Mouse (Mus musculus): ENCODE results near the gene Kcnk7.
A peak's percentile ranks its signal among the peaks of the same experiment; 100 is the strongest.
"Not testable (repeated sequence)": the region's sequence is repeated elsewhere in the genome, so short reads cannot be mapped to it uniquely, and the experiment has no call there.

The Kcnk7 gene

GRCm38 (mm10) chr19:5704163-5704800 lies at the start of gene Kcnk7:
Gene Kcnk7 (plus strand): TSS chr19:5704367.
- no peak for DNase-seq

GRCm38 (mm10) chr19:5654720-5655298 lies 49.4 kb upstream of the Kcnk7 start:
- DNase-seq: no peak

GRCm38 (mm10) chr19:5660942-5661751 lies 43.0 kb upstream of the Kcnk7 start:
- DNase-seq: peak; percentile 55

- no peak for DNase-seq
Observed at GRCm38 (mm10) chr19:5662310-5662709, 41.9 kb upstream of the Kcnk7 start.

DNA sequence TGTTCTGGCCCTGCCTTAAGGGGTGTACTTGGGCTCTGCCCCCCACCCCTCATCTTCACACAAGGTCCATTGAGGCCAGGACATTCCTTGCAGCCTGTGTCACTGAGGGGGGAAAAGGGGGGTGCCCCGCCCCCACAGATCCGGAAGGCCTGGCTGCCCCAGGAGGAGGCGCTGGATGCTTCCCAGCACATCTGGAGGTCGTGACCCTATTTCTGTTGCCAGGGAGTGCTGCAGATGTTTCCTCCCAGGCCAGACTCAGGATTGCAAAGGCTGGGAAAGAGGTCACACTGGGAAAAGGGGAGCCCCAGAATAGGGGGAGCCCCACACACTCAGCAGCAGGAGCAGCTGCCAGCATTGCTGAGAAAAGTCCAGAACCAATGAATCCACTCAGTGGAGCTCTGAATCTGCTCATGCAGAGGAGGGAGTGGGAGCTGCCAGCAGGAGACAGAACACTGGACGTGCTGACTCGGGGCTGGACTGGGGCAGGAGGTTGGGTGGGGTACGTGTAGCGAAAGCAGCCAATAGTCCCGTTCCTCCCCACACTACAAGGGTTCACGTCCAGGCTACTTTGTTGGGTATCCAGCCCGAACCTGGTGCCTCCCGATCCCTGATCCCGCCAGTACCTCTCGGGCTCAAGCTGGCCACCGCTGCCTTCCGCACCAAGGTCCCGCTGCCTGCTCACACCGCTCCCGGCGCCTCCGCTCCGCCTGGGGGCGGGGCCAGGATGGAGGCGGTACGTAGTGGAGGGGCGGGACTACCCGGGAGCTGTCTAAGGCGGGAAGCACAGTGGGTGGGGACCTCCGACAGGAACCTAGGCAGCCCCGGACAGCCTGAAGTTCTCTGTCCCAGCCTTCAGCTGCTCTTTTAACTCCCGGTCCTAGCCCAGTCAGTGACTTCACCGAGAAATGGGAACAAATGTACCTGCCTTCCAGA lies 40.9 kb upstream of the Kcnk7 start, which contains the start of gene Sipa1:
Gene Sipa1, minus strand, starts transcription at position 727 of the 933 bp plus-strand sequence.
- peak; percentile 92 for DNase-seq

DNA sequence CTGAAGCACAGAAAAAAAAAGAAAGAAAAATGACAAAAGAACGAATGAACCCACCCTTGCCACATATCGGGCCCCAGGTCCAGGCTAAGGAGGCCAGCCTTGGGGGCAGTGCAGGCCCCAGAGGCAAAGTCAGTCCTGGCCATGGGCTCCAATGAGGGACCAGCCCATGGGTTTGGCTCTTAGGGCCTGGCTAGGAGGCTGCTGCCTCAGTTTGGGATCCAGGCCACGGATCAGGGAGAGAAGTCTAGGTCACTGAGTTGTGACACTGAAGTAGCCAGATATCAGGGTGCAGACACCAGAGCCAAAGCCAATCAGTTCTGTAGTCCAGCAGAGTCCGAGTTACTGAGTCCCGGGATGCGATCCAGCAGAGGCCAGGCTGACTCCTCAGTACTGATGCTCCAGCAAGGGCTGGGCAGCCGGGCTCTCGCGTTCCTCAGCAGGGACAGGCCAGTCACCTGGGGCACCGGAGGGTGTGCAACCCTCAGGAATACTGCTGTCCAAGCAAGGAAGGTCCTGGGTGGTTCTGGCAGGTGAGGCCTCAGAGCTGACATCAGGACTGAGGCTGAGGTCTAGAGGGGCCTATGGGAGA lies 39.4 kb upstream of the Kcnk7 start:
- no peak for DNase-seq

GRCm38 (mm10) chr19:5665465-5665864 lies 38.7 kb upstream of the Kcnk7 start:
- no peak for DNase-seq

- no peak for DNase-seq
Observed at GRCm38 (mm10) chr19:5666386-5666785, 37.8 kb upstream of the Kcnk7 start.

GRCm38 (mm10) chr19:5668372-5668771 lies 35.8 kb upstream of the Kcnk7 start:
- DNase-seq: no peak

GRCm38 (mm10) chr19:5680432-5680831 lies 23.7 kb upstream of the Kcnk7 start:
- no peak for DNase-seq

GRCm38 (mm10) chr19:5684236-5684635 lies 19.9 kb upstream of the Kcnk7 start:
- DNase-seq: no peak

DNA sequence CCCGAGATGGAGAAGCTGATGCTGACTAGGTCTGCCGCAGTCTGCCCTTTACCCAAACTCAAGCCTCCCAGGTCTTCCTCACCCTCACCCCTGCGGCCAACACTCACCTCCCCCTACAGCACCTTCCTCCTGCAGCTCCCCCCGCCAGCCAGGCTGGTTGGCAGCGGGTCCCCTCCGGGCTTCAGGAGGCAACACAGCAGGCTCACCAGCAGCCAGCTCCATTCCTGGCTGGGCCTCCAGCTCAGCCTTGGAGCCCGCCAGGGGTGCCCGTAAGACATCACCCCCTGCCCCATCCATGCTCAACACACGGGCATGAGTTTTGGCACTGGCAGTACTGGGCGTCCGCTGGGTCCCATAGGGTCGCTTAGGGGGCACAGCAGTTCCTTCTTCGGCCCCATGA lies 19.2 kb upstream of the Kcnk7 start:
- DNase-seq: no peak

- DNase-seq: no peak
Observed at GRCm38 (mm10) chr19:5685431-5685830, 18.7 kb upstream of the Kcnk7 start.

- no peak for DNase-seq
Observed at GRCm38 (mm10) chr19:5685861-5686260, 18.3 kb upstream of the Kcnk7 start.

DNA sequence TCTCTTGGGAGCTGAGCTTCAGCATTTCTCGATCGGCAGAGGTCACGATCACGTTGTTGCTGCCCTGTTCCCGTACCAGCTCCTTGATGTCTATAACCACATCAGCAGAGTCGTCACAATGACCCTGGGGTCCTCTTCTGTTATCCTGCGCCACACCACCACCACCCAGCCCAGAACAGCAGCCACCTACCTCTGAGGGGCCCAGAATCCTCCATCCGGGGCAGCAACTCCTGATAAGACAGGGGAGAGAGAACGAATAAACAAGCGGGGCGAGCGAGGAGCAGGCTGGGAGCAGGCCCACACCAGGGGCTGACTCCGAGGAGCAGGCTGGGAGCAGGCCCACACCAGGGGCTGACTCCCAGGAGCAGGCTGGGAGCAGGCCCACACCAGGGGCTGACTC lies 17.7 kb upstream of the Kcnk7 start:
- DNase-seq: no peak

GRCm38 (mm10) chr19:5686954-5687353 lies 17.2 kb upstream of the Kcnk7 start:
- DNase-seq: not testable (repeated sequence)

GRCm38 (mm10) chr19:5687738-5688137 lies 16.4 kb upstream of the Kcnk7 start:
- no peak for DNase-seq

GRCm38 (mm10) chr19:5688200-5689087 lies 15.7 kb upstream of the Kcnk7 start, which contains the start of the genes Map3k11 and Pcnx3:
Gene Map3k11 (plus strand): TSS chr19:5688742.
Gene Pcnx3 (minus strand): TSS chr19:5688908.
- DNase-seq: peak; percentile 99

- no peak for DNase-seq
Observed at GRCm38 (mm10) chr19:5689088-5689428, 15.1 kb upstream of the Kcnk7 start.

DNA sequence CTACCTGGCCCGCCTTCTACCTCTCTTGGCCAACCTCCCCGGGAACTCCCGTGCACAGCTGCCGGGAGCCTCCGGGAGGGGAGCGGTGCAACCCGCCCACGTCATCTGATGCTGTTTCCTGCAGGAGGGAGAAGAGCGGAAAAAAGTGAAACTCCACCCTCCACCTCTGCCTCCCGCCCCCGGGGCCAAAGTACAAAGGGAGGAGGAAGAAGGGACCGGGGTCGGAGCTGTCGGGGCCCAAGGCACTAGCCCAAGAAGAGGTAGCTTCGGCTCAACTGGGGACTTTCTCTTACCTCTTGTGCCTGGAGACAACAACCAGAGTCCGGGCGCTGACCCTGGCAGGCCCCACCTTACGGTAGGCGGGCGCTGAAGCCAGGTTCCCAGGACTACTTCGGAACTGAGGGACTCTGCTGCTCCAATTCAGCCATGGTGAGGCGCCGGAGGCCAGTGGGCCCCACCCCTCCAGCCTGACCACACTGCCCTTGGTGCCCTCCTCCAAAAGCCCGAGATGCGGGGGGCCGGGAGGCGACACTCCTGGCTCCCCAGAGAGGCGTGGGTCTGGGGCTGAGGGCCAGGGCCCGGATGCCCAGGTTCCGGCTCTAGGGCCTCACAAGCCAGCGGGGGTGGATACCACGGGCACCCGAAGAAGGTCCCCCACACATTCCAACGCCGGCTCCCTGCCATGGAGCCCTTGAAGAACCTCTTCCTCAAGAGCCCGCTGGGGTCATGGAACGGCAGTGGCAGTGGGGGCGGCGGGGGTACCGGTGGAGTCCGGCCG lies 14.4 kb upstream of the Kcnk7 start:
- DNase-seq: peak; percentile 95

Measured in kidney, adult 11 months (tissue).